Mouse (Mus musculus) forebrain, postnatal 0 days (tissue): ENCODE results near the gene Gpr37l1. TPM values are rescaled to one million over a fixed set of nuclear protein-coding genes. Genes with fewer than 3 reads are reported as not detected.

Experiments used
- ATAC-seq: fragments of 200-750 bp; cut with Nextera tagmentation; 2 replicates; pipeline ENCODE4 v1.8.0; 2017; ENCODE audit warnings: mild to moderate bottlenecking, moderate library complexity
- DNase-seq: peaks from one replicate; pipeline ENCODE4 v3.0.0-alpha.2; 2015
- H3K27ac ChIP-seq: fragments of 300-500 bp; sonication (generic); 2 replicates; pipeline ENCODE4 v1.5.1; 2014; ENCODE audit warnings: low read depth, mild to moderate bottlenecking, antibody characterized with exemption, low read length, moderate library complexity, mixed read lengths
- H3K27me3 ChIP-seq: fragments of 300-500 bp; sonication (generic); 2 replicates; pipeline ENCODE4 v1.6.1; 2014; ENCODE audit warnings: mild to moderate bottlenecking, low read length, mixed read lengths; ENCODE audit not compliant: insufficient read depth
- H3K36me3 ChIP-seq: fragments of 300-500 bp; sonication (generic); 2 replicates; pipeline ENCODE4 v1.6.1; 2014; ENCODE audit warnings: mild to moderate bottlenecking, moderate library complexity; ENCODE audit not compliant: insufficient read depth
- H3K4me1 ChIP-seq: fragments of 300-500 bp; sonication (generic); 2 replicates; pipeline ENCODE4 v1.6.1; 2014; ENCODE audit warnings: antibody characterized with exemption; ENCODE audit not compliant: insufficient read depth
- H3K4me2 ChIP-seq: fragments of 300-500 bp; sonication (generic); 2 replicates; pipeline ENCODE4 v1.6.1; 2014; ENCODE audit warnings: low read depth, mild to moderate bottlenecking, moderate library complexity
- H3K4me3 ChIP-seq: fragments of 300-500 bp; sonication (generic); 2 replicates; pipeline ENCODE4 v1.5.1; 2014; ENCODE audit warnings: low read depth, low read length, mixed read lengths
- H3K9ac ChIP-seq: fragments of 300-500 bp; sonication (generic); 2 replicates; pipeline ENCODE4 v1.6.1; 2014; ENCODE audit warnings: mild to moderate bottlenecking
- H3K9me3 ChIP-seq: fragments of 300-500 bp; sonication (generic); 2 replicates; pipeline ENCODE4 v1.6.1; 2016; ENCODE audit warnings: low read length
- CTCF ChIP-seq: sonication (generic); IDR thresholded peaks from 2 replicates; pipeline ENCODE4 v1.5.1; 2016; ENCODE audit warnings: antibody characterized with exemption, control low read depth, low read depth
- WGBS: fragments of 180-500 bp; shearing (Covaris S2); extraction: QIAGEN DNeasy Blood & Tissue Kit; methylation state at CpG from one replicate; pipeline ENCODE4 v1.1.7; 2014; 5-methylcytosine and 5-hydroxymethylcytosine counted together
- polyA plus RNA-seq: library from polyadenylated mRNA; unstranded; fragments of >200 nt; fragmentation: Nextera tagmentation; extraction: Ambion mirVana; gene quantifications from 2 replicates; pipeline ENCODE4 v1.2.1, GENCODE M21; 2015
- total RNA-seq: library from RNA; depleted of rRNA; stranded (reverse); fragments of >200 nt; gene quantifications from 2 replicates; pipeline ENCODE4 v1.2.3, GENCODE M21; 2014

Gene Gpr37l1
- total and polyA plus RNA-seq, 2 experiments from 2014 or later: 5.9 to 7.6 TPM

GRCm38 (mm10) chr1:135136500-135136899 lies 31.0 kb downstream of the Gpr37l1 start:
- no peak overlapping the region for H3K4me2 ChIP-seq
- H3K27ac ChIP-seq: no peak overlapping the region
- no peaks in the 10 kb centered on the region for H3K4me1 ChIP-seq
- peak; percentile 78 for ATAC-seq
- no peak overlapping the region for H3K9ac ChIP-seq
- H3K9me3 ChIP-seq: no peaks in the 10 kb centered on the region
- TF ChIP-seq CTCF: peak; percentile 100
- WGBS: 0% methylated on average over 1 of the region's 1 CpGs
- H3K36me3 ChIP-seq: no peaks in the 10 kb centered on the region
- no peaks in the 10 kb centered on the region for H3K27me3 ChIP-seq
- H3K4me3 ChIP-seq: no peak overlapping the region
- peak; percentile 89 for DNase-seq

GRCm38 (mm10) chr1:135135111-135135787 lies 32.2 kb downstream of the Gpr37l1 start:
- no peaks in the 10 kb centered on the region for H3K27me3 ChIP-seq
- no peak overlapping the region for H3K4me2 ChIP-seq
- H3K27ac ChIP-seq: no peak overlapping the region
- WGBS: 87% methylated on average over 8 of the region's 8 CpGs
- ATAC-seq (no peak), DNase-seq (no peak)
- no peak overlapping the region for H3K4me3 ChIP-seq
- no peaks in the 10 kb centered on the region for H3K36me3 ChIP-seq
- H3K9me3 ChIP-seq: no peaks in the 10 kb centered on the region
- H3K9ac ChIP-seq: no peak overlapping the region
- TF ChIP-seq CTCF: no peak
- H3K4me1 ChIP-seq: no peaks in the 10 kb centered on the region

GRCm38 (mm10) chr1:135133678-135134435 lies 33.6 kb downstream of the Gpr37l1 start:
- H3K9ac ChIP-seq: no peak overlapping the region
- no peaks in the 10 kb centered on the region for H3K9me3 ChIP-seq
- no peak overlapping the region for H3K4me2 ChIP-seq
- no peak for ATAC-seq
- no peak overlapping the region for H3K4me3 ChIP-seq
- TF ChIP-seq CTCF: no peak
- H3K27ac ChIP-seq: no peak overlapping the region
- 90% methylated on average over 10 of the region's 10 CpGs for WGBS
- H3K36me3 ChIP-seq: no peaks in the 10 kb centered on the region
- H3K4me1 ChIP-seq: no peaks in the 10 kb centered on the region
- DNase-seq: no peak
- no peaks in the 10 kb centered on the region for H3K27me3 ChIP-seq

GRCm38 (mm10) chr1:135132893-135133369 lies 34.5 kb downstream of the Gpr37l1 start:
- Histone ChIP-seq H3K4me2 (no peak overlapping the region), H3K9ac (no peak overlapping the region), H3K27me3 (no peaks in the 10 kb centered on the region), H3K9me3 (no peaks in the 10 kb centered on the region), H3K4me3 (no peak overlapping the region), H3K27ac (no peak overlapping the region), H3K36me3 (no peaks in the 10 kb centered on the region), H3K4me1 (no peaks in the 10 kb centered on the region)
- WGBS: 91% methylated on average over 9 of the region's 9 CpGs
- DNase-seq (no peak), ATAC-seq (no peak)
- TF ChIP-seq CTCF: no peak

- Histone ChIP-seq H3K9ac (no peak within 1 kb of the TSS), H3K27ac (no peak within 1 kb of the TSS), H3K4me1 (no peaks in the 10 kb centered on the region), H3K36me3 (no peaks in the 10 kb centered on the region), H3K4me2 (no peak within 1 kb of the TSS), H3K4me3 (no peak within 1 kb of the TSS), H3K27me3 (no peaks in the 10 kb centered on the region), H3K9me3 (no peaks in the 10 kb centered on the region)
- DNase-seq (peak; percentile 36), ATAC-seq (peak; percentile 51; the same call in 1 of the 2 replicates)
- peak; percentile 75 for TF ChIP-seq CTCF
- 36% methylated on average over 10 of the region's 10 CpGs for WGBS
Measured at GRCm38 (mm10) chr1:135132473-135132872, 35.0 kb downstream of the Gpr37l1 start, which contains the start of gene Ptpn7. Gene Ptpn7, plus strand, starts transcription at chr1:135132700.

- Histone ChIP-seq H3K36me3 (no peaks in the 10 kb centered on the region), H3K4me1 (no peaks in the 10 kb centered on the region), H3K4me2 (no peak overlapping the region), H3K27me3 (no peaks in the 10 kb centered on the region), H3K27ac (no peak overlapping the region), H3K9ac (no peak overlapping the region), H3K9me3 (no peaks in the 10 kb centered on the region), H3K4me3 (no peak overlapping the region)
- TF ChIP-seq CTCF: no peak
- ATAC-seq (no peak), DNase-seq (no peak)
- 64% methylated on average over 8 of the region's 8 CpGs for WGBS
Measured at GRCm38 (mm10) chr1:135131560-135131959, 35.9 kb downstream of the Gpr37l1 start.

- H3K9ac ChIP-seq: no peak overlapping the region
- no peak overlapping the region for H3K27ac ChIP-seq
- H3K4me3 ChIP-seq: no peak overlapping the region
- no peaks in the 10 kb centered on the region for H3K36me3 ChIP-seq
- no peak for DNase-seq
- ATAC-seq: no peak
- no peak overlapping the region for H3K4me2 ChIP-seq
- H3K4me1 ChIP-seq: no peaks in the 10 kb centered on the region
- H3K27me3 ChIP-seq: no peaks in the 10 kb centered on the region
- WGBS: 54% methylated on average over 6 of the region's 6 CpGs
- no peak for TF ChIP-seq CTCF
- no peaks in the 10 kb centered on the region for H3K9me3 ChIP-seq
Measured at GRCm38 (mm10) chr1:135131034-135131433, 36.4 kb downstream of the Gpr37l1 start.
